Mouse (Mus musculus) lung, postnatal 25 days (tissue): Measurements from ENCODE around the gene Slc9a5.

Source experiments
- DNase-seq: peaks from one replicate; pipeline ENCODE4 v3.0.0; 2022; ENCODE audit warnings: low spot score

The Slc9a5 gene

GRCm38 (mm10) chr8:105348450-105349095 is at the start of gene Slc9a5:
Gene Slc9a5 (plus strand): TSS chr8:105348843.
- DNase-seq: no peak

DNA sequence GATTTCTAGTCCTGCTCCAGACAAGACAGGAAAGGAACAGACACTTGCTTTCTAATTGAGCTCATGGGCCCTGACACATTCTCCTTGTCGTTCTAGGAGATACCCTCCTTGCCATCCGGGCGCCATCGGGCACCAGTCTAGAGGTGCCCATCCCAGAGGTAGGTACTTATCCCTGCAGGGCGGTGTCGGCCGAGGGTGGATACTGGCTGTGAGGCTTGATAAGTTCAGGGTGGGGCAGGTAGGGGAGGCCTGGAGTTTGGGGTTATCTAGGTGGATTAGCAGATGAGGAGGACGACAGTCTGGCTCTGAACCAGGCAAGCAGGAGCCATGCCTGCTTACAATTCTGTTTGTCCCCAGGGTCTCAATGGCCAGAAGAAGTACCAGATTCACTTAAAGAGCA is 48.7 kb upstream of the Slc9a5 start:
- DNase-seq: no peak

DNA sequence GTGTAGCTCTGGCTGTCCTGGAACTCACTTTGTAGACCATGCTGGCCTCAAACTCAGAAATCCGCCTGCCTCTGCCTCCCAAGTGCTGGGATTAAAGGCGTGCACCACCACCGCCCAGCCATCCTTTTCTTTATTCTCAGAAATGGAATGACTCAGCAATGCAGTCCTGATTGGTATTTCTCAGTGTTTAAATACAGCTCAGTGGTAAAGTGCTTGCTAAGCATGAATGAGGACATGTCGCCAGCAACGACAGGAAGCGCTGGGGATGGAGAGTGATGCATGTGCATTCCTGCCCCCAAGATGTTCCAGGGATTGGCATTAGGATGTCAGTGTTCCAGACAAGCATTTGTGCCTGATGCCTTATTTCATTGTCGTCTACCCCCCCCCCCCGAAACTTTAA is 45.2 kb upstream of the Slc9a5 start:
- no peak for DNase-seq

GRCm38 (mm10) chr8:105303874-105304273 is 44.8 kb upstream of the Slc9a5 start:
- no peak for DNase-seq

DNA sequence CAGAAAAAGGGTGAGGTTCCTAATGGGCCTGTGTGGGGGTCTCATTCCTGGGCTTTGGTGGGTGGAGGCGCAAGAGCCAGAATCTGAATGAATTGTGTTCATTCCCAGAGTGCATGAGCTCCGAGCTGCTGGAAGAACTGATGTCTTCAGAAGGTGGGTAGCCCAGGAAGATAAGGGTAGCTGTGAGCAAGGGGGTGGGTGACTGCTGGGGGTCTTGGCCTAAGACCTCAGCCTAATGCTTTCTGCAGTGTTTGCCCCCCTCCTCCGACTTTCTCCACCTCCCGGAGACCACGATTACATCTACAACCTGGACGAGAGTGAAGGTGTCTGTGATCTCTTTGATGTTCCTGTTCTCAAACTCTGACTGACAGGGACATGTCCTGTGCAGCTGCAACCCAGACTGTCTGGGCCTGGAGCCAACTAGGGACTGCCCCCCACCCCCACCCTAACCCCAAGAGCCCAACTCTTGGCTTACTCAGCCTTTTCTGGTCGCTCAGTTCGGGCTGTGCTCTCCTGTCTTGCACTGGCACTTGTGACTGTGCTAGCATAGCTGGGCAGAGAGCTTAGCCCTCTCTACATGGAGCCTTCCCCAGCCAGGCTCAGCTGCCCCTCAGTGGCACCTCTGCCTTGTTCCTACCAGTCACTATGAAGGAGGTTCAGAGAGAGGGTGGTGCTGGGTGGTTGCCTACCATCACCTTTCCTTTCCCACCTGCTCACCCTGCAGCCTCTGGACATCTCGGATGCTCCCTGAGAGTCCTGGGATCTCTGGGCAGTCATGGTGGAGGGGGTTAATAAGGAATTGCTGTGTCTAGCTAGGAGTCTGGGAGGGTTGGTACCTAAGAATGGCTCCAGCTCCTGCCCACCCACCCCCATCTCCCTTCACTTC is 44.1 kb upstream of the Slc9a5 start:
- DNase-seq: no peak

DNA sequence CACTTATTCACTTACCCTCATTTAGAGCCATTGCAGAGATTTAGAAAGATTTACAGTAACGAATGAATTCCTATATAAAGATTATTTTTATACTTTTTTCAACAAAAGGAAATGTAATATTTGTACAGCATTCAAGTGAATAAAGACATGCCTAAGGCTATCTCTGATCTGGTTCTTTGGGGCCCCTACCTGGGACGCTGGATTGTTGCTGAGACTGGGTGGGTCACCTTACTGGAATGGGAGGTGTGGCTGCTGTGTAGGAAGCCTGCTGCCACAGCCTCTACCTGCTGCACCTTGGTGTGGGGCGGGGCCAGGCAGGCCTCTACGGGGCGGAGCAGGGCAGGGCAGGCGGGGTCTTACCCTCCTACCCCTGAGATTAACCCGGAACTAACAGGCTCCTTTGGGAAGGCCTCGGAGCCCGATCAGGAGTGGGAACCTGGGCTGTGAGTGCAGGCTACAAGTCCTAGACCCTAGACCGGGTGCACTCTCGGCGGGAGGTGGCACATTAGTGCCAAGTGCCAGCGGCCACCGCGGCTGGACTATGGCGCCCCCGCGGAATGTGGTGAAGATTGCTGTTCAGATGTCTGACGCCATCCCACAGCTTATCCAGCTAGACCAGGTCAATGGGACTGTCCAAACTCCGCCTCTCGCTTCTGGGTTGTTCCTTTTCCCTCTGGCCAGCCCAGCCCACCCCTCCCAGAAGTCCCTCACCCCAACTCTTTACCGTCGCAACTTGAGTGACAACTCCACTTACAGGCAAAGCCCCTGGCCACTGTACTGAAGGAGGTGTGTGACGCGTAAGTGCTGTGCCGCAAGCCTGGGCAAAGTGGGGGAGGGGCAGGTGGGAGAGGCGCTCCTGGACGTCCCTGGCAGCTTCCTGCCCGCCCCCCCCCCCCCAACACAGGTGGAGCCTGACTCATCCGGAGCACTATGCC is 43.2 kb upstream of the Slc9a5 start, which contains the start of gene Elmo3:
Elmo3 (plus strand) TSS at position 391 of the 935 bp plus-strand sequence.
- DNase-seq: peak; percentile 86

DNA sequence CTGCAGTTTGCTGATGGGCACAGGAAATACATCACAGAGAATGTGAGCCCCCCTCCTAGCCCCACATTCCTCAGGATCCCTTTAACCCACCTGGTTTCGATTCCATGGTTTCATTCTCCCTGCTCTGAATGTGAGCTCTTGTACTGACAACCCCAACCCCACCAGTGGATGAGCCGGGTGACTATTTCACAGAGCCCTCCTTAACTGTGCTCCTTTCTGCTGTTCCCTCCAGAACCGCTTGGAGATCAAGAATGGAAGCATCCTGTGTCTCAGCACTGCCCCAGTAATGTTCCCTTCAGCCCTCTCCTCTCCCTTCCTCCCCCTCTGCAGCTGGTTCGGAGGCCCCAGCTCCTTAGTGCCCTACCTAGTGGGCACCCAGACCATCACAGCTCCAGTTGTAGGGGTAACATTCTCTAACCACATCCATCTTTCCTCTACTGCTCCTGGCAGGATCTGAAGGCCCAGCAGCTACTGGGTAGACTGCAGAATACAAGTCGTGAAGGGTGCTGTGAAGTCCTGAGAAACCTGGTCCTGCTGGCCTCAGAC is 42.4 kb upstream of the Slc9a5 start:
- DNase-seq: no peak

DNA sequence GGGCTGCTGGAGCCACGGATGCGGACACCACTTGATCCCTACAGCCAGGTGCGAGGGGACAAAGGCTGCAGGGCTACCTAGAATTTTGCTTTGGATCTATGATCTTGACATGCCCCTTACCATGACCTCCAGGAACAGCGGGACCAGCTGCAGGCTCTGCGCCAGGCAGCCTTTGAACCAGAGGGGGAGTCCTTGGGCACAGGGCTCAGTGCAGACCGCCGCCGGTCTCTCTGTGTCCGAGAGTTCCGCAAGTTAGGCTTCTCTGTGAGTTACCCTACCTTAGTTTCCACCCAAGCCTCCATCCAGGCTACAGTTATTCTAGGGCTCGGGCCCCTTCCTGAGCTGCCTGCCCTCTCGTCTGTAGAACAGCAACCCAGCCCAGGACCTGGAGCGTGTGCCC is 41.0 kb upstream of the Slc9a5 start:
- no peak for DNase-seq

DNA sequence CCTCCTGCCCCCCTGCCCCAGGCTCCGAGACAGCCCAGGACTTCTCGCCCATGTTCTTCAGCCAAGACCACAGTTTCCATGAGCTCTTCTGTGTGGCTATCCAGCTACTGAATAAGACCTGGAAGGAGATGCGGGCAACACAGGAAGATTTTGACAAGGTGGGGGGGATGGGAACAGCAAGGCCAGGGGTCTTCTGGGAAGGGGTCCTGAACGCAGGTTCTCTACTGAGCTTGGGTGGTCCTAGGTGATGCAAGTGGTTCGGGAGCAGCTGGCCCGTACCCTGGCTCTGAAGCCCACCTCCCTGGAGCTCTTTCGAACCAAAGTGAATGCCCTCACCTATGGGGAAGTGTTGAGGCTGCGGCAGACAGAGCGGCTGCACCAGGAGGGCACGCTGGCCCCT is 40.2 kb upstream of the Slc9a5 start:
- DNase-seq: no peak

DNA sequence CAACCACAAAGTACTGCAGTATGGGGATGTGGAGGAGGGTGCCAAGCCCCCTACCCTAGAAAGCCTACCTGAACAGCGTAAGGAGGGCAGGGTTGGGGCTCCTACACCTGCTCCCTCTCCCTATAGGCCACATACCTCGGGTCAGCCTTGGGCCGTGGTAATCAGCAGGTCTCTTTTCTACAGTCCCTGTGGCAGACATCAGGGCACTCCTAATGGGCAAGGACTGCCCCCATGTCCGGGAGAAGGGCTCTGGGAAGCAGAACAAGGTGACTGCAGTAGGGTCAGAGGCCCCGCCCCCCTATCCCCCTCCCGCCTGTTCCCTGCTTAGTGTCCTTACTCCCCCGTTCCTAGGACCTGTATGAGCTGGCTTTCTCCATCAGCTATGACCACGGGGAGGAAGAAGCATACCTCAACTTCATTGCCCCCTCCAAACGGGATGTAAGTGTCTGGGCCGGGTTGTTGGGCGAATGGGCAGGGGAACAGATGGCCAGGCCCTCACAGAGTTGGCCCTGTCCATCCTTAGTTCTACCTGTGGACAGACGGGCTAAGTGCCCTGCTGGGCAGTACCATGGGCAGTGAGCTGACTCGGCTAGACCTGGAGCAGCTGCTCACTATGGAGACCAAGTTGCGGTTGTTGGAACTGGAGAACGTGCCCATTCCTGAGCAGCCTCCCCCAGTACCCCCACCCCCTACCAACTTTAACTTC is 39.3 kb upstream of the Slc9a5 start:
- DNase-seq: no peak

- no peak for DNase-seq
These were observed 38.5 kb upstream of the Slc9a5 start for GRCm38 (mm10) chr8:105310118-105310517.

- DNase-seq: no peak
These were observed 36.9 kb upstream of the Slc9a5 start for GRCm38 (mm10) chr8:105311718-105312117.

GRCm38 (mm10) chr8:105312891-105313481 is 35.7 kb upstream of the Slc9a5 start:
- DNase-seq: no peak

- DNase-seq: no peak
These were observed 34.8 kb upstream of the Slc9a5 start for GRCm38 (mm10) chr8:105313622-105314402.

- DNase-seq: no peak
These were observed 33.4 kb upstream of the Slc9a5 start for GRCm38 (mm10) chr8:105315073-105315769.

DNA sequence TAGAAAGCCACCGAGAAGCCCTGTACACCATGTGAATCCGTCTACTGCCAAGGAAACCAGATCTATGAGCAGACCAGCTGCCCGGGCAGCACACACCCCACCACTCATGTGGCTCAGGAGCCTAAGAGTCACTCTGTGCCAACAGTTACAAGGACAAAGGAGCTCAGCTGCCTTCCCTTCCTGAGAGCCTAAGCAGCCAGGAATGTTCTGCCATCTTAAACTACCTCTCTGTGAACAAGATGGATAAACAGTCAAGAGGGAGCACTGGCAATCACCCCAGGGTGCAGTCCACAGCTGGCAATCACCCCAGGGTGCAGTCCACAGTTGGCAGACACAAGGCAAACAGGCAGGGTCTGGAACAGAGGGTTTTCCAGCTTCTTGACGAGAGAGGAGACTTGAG is 30.7 kb upstream of the Slc9a5 start:
- DNase-seq: peak; percentile 86

GRCm38 (mm10) chr8:105318662-105319190 is 29.9 kb upstream of the Slc9a5 start:
- peak; percentile 71 for DNase-seq

DNA sequence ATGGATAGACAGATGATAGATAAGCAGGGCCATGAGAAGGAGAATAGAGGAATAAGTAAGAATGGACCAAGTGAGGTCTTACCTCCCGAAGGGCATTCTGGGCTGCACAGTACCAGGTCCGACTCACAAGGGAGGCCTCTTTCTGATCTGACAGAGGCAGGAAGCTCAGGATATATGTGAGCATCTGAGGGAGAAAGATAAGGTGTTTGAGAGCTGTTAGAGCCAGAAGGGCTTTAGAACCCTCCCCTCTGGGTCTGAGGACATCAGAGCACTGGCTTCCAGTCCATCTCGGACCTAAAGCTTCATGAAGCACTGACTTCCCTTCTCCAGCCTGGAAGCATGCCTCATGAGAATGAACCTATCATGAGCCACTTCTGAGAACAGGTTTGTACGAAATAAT is 25.5 kb upstream of the Slc9a5 start:
- DNase-seq: no peak

DNA sequence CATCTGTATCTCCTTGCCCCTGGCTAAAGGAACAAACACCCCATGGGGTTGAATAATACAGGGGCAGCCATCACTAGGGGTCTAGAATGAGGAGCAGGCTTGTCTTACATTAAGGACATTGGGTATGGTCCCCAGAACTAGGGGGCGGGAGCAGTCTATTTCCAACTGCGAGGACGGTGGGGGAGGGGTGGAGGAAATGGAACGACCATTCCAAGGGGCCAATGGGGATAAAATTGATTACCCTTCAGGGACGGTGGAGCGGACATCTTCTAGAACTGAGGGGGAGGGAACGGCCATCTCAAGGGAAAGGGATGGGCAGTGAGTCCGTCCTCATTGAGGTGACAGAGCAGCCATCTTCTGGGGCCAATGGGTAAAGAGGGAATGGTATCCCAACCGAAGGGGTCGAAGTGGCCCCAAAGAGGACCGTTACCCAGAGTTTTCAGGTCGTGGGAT is 23.0 kb upstream of the Slc9a5 start:
- DNase-seq: no peak
